Mouse (Mus musculus) myocyte (in vitro differentiated cells): ENCODE measurements around the gene Rbm4. TPM values are rescaled to one million over a fixed set of nuclear protein-coding genes. Genes with fewer than 3 reads are reported as not detected.

Experiments used
- H3K27me3 ChIP-seq: one replicate; pipeline ENCODE4 v1.6.1; 2011; ENCODE audit not compliant: control insufficient read depth, insufficient read depth, insufficient read length
- H3K36me3 ChIP-seq: one replicate; pipeline ENCODE4 v1.6.1; 2011; ENCODE audit not compliant: control insufficient read depth, insufficient read depth
- H3K4me2 ChIP-seq: one replicate; pipeline ENCODE4 v1.6.1; 2011; ENCODE audit warnings: low read depth, control low read depth
- H3K4me3 ChIP-seq: one replicate; pipeline ENCODE4 v1.5.1; 2011; ENCODE audit warnings: mild to moderate bottlenecking, control low read depth, moderate library complexity
- H3K79me2 ChIP-seq: one replicate; pipeline ENCODE4 v1.6.1; 2011; ENCODE audit not compliant: control insufficient read depth, insufficient read depth
- H3ac ChIP-seq: one replicate; pipeline ENCODE4 v1.6.1; 2011; ENCODE audit not compliant: control insufficient read depth, insufficient read length
- CEBPB ChIP-seq: IDR thresholded peaks from 2 replicates; pipeline ENCODE4 v1.6.1; 2011; ENCODE audit warnings: mild to moderate bottlenecking, moderate library complexity; ENCODE audit not compliant: poor library complexity, insufficient read depth, severe bottlenecking
- E2F4 ChIP-seq: IDR thresholded peaks from one replicate; pipeline ENCODE4 v1.6.1; 2011; ENCODE audit warnings: mild to moderate bottlenecking, control low read depth, moderate library complexity; ENCODE audit not compliant: insufficient read depth
- MAX ChIP-seq: IDR thresholded peaks from one replicate; pipeline ENCODE4 v1.6.1; 2011; ENCODE audit warnings: low read depth, mild to moderate bottlenecking, control low read depth
- MYOD1 ChIP-seq, 3 experiments: IDR thresholded peaks; one replicate each; pipeline ENCODE4 v1.6.1; 2011; ENCODE audit warnings: control low read depth in 2 of 3, low read depth in 2 of 3, mild to moderate bottlenecking in 2 of 3, moderate library complexity in 1 of 3; ENCODE audit not compliant: insufficient read length in 2 of 3, control insufficient read depth in 1 of 3
- MYOG ChIP-seq, 3 experiments: IDR thresholded peaks; one replicate each; pipeline ENCODE4 v1.6.1; 2011; ENCODE audit warnings: control low read depth in 2 of 3, low read depth in 2 of 3, mild to moderate bottlenecking in 2 of 3; ENCODE audit not compliant: insufficient read length in 2 of 3, control insufficient read depth in 1 of 3, insufficient read depth in 1 of 3
- POLR2A ChIP-seq: IDR thresholded peaks from one replicate; pipeline ENCODE4 v1.6.1; 2011; ENCODE audit warnings: low read depth, mild to moderate bottlenecking, control low read depth, moderate library complexity; ENCODE audit not compliant: insufficient read length
- POLR2AphosphoS2 ChIP-seq: IDR thresholded peaks from one replicate; pipeline ENCODE4 v1.6.1; 2011; ENCODE audit warnings: low read depth, control low read depth; ENCODE audit not compliant: insufficient read length
- REST ChIP-seq: IDR thresholded peaks from one replicate; pipeline ENCODE4 v1.6.1; 2011; ENCODE audit warnings: mild to moderate bottlenecking, control low read depth, moderate library complexity; ENCODE audit not compliant: insufficient read depth, insufficient read length
- SRF ChIP-seq: IDR thresholded peaks from one replicate; pipeline ENCODE4 v1.6.1; 2011; ENCODE audit warnings: low read depth; ENCODE audit not compliant: control insufficient read depth, insufficient read length
- TCF12 ChIP-seq: IDR thresholded peaks from one replicate; pipeline ENCODE4 v1.6.1; 2011; ENCODE audit warnings: mild to moderate bottlenecking, control low read depth; ENCODE audit not compliant: poor library complexity, insufficient read depth, severe bottlenecking
- TCF3 ChIP-seq: IDR thresholded peaks from one replicate; pipeline ENCODE4 v1.6.1; 2011; ENCODE audit warnings: low read depth, control low read depth; ENCODE audit not compliant: insufficient read length
- USF1 ChIP-seq: IDR thresholded peaks from one replicate; pipeline ENCODE4 v1.6.1; 2011; ENCODE audit warnings: low read depth, mild to moderate bottlenecking, control low read depth, moderate library complexity
- polyA plus RNA-seq: library from polyadenylated mRNA; unstranded; fragments of >200 nt; fragmentation: generic; extraction: Trizol; gene quantifications from one replicate; pipeline ENCODE4 v1.2.1, GENCODE M21; 2012; ENCODE audit warnings: missing spikeins

Gene Rbm4
- polyA plus RNA-seq, 1 experiment = 66.4 TPM

DNA sequence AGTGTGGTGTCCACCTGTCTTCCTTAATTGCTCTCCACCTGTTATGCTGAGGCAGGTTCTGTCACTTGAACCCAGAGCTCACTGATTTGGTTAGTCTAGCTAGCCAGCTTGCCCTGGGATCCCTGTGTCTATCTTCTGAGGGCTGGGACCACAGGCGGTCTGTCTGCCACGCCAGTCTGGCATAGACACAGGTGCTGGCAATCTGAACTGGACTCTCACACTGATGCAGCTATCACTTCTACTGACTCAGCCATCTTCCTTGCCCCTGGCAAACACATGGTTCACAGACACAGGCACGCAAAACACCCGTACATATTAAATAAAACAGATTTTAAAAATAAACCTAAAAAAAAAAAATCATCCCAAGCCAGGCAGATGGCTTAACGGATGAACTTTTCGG, 43.3 kb upstream of the Rbm4 start:
- Histone ChIP-seq H3K27me3 (peaks cover 23% of the 10 kb centered on the region), H3K79me2 (no peaks in the 10 kb centered on the region), H3K4me2 (no peak overlapping the region), H3K4me3 (no peak overlapping the region), H3K36me3 (no peaks in the 10 kb centered on the region), H3ac (no peak overlapping the region)
- TF ChIP-seq E2F4 (no peak), REST (no peak), POLR2A (no peak), TCF3 (no peak), CEBPB (no peak)

GRCm38 (mm10) chr19:4836096-4836495, 42.4 kb upstream of the Rbm4 start:
- Histone ChIP-seq H3K4me3 (no peak overlapping the region), H3ac (no peak overlapping the region), H3K36me3 (no peaks in the 10 kb centered on the region), H3K27me3 (peaks cover 14% of the 10 kb centered on the region), H3K4me2 (no peak overlapping the region), H3K79me2 (no peaks in the 10 kb centered on the region)
- TF ChIP-seq TCF3 (no peak), MYOG (IDR thresholded peaks at IDR 0.05; ENCODE audit: control insufficient read depth in 1 of 3, insufficient read depth in 1 of 3, insufficient read length in 2 of 3, low read depth in 2 of 3) (no peak), POLR2A (no peak), REST (no peak), E2F4 (no peak), MAX (no peak), SRF (no peak), POLR2AphosphoS2 (no peak), MYOD1 (IDR thresholded peaks at IDR 0.05; ENCODE audit: control insufficient read depth in 1 of 3, insufficient read length in 2 of 3, low read depth in 2 of 3) (no peak), TCF12 (no peak), USF1 (no peak), CEBPB (no peak)

- TF ChIP-seq SRF (no peak), MYOD1 (IDR thresholded peaks at IDR 0.05; ENCODE audit: control insufficient read depth in 1 of 3, insufficient read length in 2 of 3, low read depth in 2 of 3) (no peak), POLR2A (no peak), REST (no peak), TCF3 (no peak), TCF12 (no peak), MAX (no peak), CEBPB (no peak), USF1 (no peak), POLR2AphosphoS2 (no peak), E2F4 (no peak), MYOG (IDR thresholded peaks at IDR 0.05; ENCODE audit: control insufficient read depth in 1 of 3, insufficient read depth in 1 of 3, insufficient read length in 2 of 3, low read depth in 2 of 3) (no peak)
These were observed 40.3 kb upstream of the Rbm4 start for GRCm38 (mm10) chr19:4833977-4834376.

DNA sequence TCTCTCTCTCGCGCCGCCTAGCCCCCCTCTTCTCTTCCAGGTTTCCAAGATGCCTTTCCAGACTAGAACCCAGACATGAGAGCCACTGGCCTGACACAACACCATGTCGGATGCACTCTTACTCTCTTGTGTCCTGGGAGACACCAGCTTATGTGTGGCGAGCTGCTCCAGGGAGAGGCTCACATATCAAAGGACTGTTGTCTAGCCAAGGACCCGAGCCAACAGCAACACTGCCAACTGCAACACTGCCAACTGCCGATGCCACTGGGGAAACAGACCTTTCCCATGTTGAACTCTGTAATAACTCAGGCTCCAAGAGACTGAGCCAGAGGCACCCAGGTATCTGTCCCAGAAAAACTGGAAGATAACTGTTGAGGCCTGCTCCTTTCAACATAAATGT, 35.5 kb upstream of the Rbm4 start:
- no peak overlapping the region for H3K4me3 ChIP-seq
- peaks cover 7% of the 10 kb centered on the region for H3K36me3 ChIP-seq
- no peaks in the 10 kb centered on the region for H3K79me2 ChIP-seq
- no peaks in the 10 kb centered on the region for H3K27me3 ChIP-seq
- no peak overlapping the region for H3K4me2 ChIP-seq
- H3ac ChIP-seq = no peak overlapping the region
- TF ChIP-seq MYOG (IDR thresholded peaks at IDR 0.05; ENCODE audit: control insufficient read depth in 1 of 3, insufficient read depth in 1 of 3, insufficient read length in 2 of 3, low read depth in 2 of 3) = no peak
- no peak for TF ChIP-seq USF1
- TF ChIP-seq TCF12 = no peak
- no peak for TF ChIP-seq POLR2AphosphoS2
- TF ChIP-seq POLR2A = no peak
- TF ChIP-seq MAX = no peak
- no peak for TF ChIP-seq REST
- TF ChIP-seq CEBPB = no peak

More at GRCm38 (mm10) chr19:4833977-4834376, 40.3 kb upstream of the Rbm4 start:
- H3ac ChIP-seq = no peak overlapping the region
- H3K27me3 ChIP-seq = no peaks in the 10 kb centered on the region
- H3K36me3 ChIP-seq = peaks cover 4% of the 10 kb centered on the region
- H3K4me3 ChIP-seq = no peak overlapping the region
- H3K4me2 ChIP-seq = no peak overlapping the region
- H3K79me2 ChIP-seq = no peaks in the 10 kb centered on the region

GRCm38 (mm10) chr19:4828444-4829114, 34.9 kb upstream of the Rbm4 start:
- no peak overlapping the region for H3ac ChIP-seq
- H3K4me3 ChIP-seq = no peak overlapping the region
- TF ChIP-seq CEBPB (no peak), REST (no peak)
- no peaks in the 10 kb centered on the region for H3K27me3 ChIP-seq
- no peak overlapping the region for H3K4me2 ChIP-seq
- H3K79me2 ChIP-seq = no peaks in the 10 kb centered on the region
- H3K36me3 ChIP-seq = peaks cover 7% of the 10 kb centered on the region
